Mouse (Mus musculus) liver (tissue): ENCODE measurements around the gene Pheta2.

Experiments used
- DNase-seq: peaks from one replicate; pipeline ENCODE4 v3.0.0-alpha.2; 2020; ENCODE audit warnings: mixed read lengths

The Pheta2 gene

DNA sequence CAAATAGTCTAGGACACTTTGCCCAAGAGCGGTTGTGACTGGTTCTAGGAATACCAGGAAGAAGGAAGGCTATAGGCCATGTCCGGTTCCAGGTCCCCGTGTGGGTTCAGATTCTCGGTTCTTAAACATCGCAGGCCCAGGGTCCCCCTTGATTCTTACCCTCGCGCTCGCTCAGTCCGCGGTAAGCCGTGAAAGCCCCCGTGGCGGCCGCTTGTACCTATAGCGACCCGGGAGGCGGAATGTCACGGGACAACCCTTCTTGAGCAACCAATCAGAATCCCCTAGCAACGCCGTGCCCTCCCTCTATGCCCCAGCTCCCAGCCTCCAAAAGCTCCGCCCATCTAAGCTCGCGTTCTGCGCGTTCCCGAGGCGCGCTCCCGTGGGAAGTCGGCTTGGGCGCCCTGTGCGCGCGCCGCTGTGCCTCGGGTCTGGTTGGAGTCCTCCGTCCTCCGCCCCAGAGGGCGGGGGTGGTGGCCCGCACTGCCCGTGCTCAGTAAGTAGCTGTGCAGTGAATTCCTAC is at the start of gene Pheta2, which contains the start of the genes Naga and Smdt1:
Pheta2 (plus strand) TSS at position 350 of the 520 bp plus-strand sequence.
Naga (minus strand) TSS at position 333 of the 520 bp plus-strand sequence.
Smdt1 (plus strand) TSS at position 367 of the 520 bp plus-strand sequence.
- DNase-seq = peak; percentile 99

DNA sequence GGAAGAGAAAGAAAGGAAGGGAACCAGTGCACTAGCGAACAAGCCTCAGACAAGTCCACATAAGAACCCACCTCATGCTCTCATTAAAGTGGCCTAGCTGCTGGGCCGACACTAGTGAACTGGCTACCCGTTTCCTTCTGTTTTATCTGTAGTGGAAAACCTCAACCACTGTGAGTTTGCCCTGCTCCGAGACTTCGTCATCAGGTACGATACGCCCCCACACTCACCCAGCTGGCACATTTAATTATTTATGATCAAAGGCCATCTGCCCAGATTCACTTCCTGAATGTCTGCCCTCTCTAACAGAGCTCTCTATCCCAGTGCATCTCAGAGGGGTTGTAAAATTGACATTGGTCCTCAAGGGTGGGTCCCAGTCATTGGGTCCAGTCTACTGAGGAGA is 48.5 kb upstream of the Pheta2 start:
- DNase-seq = no peak

DNA sequence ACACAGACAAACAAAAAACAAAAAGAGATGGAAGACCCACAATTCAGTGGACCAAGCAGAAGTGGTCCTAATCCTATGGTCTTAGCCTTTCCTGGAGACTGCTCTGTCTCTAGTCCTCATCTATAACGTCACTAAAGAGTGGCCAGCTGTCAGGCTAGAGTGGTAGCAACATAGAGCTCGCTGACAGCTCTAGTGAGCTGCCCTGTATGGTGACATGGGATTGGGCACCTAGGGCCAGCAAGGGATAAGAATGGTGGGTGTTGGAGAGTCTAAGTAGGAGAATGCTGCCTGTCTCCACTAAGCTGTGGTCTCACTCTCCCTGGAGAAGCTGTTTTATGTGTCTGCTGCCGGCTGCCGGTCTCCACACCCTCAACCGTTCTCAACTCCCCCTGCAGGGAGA is 45.9 kb upstream of the Pheta2 start:
- no peak for DNase-seq

DNA sequence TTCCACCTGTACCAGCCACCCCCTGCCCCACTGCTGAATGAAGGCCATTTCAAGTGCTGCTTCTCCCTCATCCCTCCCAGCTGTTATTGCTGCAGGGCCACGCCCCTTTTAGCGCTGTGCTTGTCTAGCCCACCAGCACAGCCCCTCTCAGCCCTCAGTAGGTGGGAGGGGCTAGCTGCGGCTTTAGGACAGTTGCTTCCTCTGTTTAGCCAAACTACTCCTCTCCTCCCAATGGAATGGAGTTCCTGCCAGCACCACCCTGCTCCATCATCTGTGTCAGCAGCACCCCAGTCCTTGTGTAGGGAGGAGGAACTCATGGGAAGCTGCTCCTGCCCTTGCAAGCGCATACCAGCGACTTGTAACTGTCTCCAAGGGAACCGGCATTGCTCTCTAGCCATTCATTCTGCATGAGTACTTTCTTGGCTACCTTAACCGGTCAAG is 45.5 kb upstream of the Pheta2 start:
- DNase-seq = no peak

DNA sequence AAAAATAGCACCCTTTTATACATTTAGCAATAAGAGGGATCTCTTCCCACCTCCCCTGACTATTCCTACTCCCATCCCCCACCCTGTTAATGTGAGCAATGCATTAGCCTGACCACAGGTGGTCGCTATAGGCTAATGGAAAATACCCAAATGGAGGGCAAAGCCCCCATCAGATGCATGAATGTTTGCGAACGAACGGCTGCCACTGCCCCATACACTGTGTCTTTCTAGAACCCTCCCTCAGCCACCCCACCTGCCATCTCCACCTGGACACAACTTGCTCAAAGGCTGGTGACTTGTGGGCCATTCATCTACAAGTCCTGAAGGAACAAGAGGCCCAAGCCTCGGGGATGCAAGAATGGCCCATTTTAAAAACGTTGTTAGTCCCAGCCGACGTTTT is 44.7 kb upstream of the Pheta2 start:
- DNase-seq = no peak

DNA sequence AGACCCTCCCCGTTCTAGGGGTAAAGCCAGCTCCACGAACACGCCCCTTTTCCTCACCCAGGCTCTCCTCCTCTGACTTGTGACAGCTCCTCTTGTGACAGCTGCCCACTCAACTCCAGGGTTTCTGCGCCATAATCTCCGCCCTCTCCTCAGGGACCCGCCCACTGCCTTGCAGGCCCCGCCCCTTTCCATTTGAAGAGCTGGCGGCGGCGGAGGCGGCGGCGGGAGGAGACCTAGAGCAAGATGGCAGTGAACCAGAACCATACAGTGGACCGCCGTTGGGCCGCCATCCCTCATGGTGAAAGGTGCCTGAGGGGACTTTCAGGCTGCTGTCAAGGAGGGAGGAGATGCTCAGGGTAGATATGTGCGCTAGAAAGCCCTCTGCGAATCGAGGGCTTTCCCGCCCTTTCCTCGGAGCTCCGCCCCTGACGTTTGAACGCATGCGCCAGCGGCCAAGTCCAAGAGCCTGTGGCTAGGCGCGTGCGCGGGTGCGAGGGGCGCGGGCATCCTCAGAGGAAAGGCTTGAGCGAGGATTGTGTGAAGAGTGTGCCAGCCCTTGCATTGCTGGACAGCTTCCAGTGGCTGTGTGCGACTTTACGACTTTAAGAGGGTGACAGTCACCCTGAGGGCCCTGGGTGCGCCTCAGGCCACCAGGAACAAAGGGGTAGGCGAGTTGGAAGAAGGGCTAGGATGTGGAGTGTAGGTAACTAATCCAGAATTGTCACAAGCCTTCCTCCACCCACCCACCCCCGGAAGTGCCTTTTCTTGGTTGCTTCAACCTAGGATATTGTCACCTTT is 39.8 kb upstream of the Pheta2 start, which contains the start of gene Wbp2nl:
Wbp2nl (plus strand) TSS at position 191 of the 798 bp plus-strand sequence.
- DNase-seq = peak; percentile 59

DNA sequence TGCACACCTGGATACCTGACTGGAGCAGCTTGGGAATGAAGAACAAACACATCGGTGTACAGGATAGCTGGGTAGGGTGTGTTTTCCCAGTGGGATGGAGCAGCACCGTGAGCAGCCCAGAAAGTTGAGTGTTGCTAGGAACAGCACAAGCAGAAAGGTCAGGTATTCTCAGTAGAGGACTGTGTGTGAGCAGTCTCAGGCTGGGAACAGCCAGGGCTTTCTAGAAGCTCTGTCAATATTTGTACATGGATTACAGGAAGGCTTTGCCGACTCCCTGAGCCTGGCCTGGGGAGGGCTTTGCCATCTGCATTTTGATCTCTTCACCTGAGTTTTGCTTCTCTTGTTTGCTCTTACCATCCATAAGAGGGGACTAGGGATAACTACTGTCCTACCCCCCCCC is 31.6 kb upstream of the Pheta2 start:
- DNase-seq = no peak

DNA sequence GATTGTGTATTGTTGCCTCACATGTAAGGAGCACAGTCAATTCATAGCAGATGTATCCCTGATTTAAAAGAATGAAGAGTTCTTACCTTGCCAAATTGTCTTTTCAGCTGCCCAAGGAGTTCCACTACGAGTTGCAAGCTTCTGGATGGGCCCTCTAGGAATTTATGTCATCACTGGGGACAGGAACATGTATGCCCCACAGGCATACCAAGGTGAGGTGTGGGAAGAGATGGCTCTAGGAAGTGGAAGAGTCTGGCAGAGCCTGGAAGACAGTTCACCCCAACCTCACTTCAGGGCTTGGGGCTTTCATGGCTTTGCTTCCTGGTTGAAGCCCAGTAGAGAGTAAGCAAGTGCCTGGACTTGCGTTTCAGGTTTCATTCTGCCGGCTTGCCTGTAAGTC is 30.3 kb upstream of the Pheta2 start:
- no peak for DNase-seq

DNA sequence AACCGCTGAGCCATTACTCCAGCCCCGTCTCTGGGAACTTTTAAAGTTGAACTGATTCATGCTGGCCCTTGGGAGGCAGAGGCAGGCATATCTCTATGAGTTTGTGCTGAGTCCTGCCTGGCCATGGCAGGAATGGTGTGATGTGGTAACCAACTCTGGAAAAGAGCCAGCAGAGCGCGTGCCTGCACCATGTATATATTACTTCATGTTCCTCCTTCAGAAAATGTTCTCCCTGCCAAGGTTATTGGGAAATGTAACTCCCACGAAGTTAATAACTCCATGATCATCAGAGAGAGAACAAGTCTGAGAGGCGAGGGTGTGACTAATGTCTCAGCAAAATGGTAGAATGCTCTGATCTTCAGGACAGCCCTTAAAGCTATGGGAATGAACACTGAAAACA is 20.9 kb upstream of the Pheta2 start:
- DNase-seq = no peak

DNA sequence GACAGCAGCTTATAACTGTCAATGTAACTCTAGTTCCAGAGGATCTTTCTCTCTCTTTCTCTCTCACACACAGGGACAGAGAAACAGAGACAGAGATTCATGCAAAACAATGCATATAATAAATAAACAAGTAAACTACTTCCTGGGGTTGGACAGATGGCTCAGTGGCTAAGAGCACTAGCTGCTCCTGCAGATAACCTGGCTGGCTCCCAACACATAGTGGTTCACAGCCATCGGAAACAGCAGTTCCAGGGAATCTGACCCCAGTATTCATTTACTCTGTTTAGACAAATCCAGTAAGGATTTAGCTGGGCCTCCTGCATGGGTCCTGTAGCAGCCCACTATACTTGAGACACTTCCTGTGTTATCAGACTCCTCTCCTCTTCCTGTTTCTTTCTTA is 19.1 kb upstream of the Pheta2 start:
- DNase-seq = no peak

DNA sequence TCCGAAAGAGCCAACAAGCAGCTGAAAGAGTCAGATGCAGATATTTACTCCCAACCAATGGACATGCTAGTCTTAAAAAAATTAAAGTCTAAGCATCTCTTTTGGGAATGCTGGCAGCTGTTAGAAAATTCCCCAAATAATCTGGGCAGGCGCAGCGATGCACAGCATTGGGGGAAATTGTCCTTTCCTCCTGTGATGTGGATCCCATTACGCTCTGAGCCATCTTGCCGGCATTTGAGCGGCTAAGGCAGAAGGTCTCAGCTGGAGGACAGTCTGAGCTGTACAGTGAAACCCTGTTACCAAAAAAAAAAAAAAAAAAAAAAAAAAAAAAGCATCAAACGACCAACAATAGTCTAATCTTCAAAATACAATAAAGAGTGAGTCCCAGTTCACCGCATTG is 16.5 kb upstream of the Pheta2 start:
- DNase-seq = no peak

DNA sequence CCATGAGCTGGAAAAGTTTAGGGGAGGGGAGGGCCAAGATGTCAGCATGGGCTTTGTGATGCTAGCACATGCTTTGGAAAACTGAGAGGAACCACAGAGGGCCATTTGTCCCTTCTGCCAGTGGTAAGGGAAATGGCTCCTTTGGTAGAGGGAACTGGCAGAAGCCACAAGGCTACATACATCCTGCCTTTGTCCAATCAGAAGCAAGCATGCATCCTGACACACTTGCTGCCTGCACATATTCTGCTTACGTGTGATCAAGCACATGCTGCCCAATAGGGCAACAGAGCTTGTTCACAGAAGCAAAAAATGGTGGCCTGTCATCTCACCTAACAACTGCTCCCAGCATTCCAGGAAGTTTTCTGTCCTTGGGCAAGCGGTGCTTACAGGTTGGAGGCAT is 13.4 kb upstream of the Pheta2 start:
- no peak for DNase-seq

DNA sequence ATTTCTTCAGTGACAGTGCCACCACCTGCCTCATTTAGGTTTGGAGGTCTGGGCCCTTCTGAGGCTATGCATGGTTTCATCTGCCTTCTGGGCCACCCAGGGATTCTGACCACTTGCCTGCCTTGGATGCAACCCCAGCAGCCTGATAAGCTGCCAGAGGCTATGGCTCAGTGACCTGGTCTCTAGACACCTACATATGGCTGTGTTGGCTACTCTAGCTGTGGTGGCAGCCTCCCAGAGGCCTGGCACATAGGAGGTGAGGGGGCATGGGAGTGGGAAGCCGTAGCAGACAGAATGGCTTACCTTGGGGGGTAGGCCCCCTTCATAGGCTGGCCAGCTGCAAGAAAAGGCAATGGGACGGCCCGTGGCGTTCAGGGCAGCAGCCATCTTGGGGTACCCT is 3.5 kb upstream of the Pheta2 start:
- DNase-seq = no peak

DNA sequence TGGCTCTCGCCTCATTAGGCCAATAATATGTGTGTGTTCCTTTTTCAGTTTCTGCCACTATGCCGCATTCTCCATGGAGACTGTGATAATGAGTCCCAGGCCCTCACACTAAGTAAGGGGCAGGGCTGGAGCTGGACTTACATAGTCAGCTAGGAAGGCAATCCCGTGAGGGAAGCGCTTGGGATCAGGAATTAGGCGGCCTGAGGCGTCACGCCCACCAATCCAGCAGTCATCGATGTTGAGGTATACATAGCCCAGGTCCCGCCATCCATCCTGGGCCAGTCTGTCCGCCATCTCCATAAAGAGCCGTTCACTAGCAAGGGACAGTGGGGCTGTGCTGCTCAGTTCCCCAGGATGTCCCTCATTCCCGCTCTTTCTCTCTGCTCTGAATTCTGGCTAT is 2.1 kb upstream of the Pheta2 start:
- DNase-seq = no peak

DNA sequence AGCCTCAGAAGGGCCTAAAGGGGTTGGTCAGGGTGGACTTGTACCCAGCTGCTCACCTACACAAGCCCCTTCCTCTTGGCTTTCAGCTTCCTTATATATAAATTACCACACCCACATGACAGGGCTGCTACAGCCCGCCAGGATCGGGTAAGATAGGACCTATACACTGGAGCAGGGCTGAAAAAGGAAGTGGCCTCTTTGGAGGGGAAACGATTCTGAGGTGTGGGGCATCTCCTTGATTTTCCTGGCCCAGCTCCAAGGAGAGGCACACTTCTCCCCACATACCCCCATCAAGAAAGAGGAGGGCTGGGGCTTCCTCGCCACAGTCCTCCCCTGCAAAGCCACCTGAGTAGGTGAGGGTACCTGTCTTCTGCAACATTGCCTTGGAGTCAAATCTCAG is 867 bp upstream of the Pheta2 start:
- DNase-seq = peak; percentile 63

DNA sequence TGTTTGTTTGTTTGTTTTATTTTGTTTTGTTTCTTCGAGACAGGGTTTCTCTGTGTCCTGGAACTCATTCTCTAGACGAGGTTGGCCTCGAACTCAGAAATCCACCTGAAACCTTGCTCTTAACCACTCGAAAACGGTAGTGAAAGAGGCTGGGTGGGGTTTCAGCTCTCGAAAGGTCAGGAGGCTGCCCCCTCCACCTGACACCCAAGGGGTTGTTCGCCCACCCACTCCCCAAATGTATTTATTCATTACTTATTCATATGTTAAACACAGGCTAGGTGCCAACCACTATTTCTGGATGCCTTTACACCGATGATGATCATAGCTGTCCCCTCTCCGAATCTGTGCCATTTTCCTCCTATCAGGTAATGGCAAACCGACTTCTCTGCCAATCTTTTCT is 408 bp downstream of the Pheta2 start:
- no peak for DNase-seq

DNA sequence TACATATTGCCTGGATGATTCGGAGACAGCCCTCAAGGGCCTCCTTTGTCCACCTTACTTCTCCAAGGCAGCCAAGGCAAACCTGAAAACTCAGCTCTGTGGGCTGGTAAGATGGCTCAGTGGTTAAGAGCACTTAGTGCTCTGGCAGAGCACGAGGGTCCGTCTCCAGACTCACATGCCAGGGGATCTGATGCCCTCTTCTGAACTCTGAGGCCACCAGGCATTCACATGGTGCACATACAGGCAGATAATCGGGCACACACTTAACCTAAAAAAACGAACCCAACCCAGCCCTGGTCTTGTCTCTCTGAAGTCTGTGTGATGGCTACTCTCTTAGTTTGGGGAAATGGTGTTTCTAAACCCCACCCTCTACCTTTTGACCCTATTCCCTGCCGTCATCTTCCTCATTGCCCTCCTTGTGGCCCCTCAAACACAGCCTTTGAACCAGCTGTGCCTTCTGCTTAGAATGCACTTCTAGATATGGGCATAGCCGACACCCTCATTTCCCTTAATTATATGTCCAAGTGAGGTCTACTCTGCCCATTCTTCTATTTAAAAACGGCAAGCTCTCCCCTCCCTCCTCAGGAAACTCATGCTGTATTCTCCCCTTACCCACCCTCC is 1.0 kb downstream of the Pheta2 start:
- peak; percentile 38 for DNase-seq

DNA sequence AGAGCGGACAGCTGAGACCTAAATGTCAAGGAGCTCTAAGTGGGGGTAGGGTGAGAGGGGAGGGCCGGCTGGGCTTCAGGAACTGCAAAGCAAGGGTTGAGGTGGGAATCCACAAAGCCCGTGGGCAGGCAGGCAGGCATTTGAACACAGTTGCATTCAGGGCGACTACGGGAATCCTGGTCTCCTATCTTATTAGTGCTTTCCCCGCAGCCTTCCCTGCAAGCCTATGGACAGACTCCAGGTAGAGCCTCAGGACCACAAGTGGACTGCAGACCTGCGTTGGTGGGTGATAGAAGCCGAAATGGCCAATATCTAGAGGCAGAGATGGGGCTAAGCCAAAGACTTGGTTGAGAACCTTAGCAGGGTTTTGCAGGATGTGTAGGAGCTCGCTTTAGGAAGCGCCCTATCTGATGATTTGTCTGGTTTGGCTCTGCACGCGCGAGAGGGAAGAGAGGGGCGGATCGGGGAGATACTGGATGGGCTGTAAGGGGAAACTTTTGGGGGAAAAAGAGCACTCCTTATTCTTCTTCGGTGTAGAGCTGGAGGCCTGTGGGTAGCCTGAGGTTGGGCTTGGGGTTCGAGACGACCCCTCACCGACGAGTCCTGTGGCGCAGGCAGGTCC is 1.8 kb downstream of the Pheta2 start:
- peak; percentile 80 for DNase-seq

DNA sequence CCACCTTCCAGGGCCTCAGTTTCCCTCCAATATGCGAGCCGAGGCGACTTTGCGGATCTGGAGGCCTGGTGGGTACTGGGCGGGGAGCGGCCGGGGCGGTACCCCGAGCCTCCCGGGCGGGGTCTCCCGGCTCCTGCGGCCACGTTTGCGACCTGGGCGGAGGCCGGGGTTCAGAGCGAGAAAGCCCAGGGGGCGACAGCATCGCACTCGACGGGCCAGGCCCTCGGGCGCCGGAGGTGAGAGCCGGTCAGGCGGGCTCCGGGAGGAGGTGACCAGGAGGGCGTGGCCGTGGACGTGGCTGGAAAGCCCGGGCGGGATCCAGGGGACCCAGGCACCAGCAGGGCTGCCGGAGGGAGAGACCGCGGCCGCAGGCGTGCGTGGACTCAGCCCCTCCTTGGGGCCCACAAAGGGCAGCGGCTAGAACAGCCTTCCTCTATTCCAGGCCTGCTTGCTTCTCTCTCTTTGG is 2.3 kb downstream of the Pheta2 start:
- DNase-seq = peak; percentile 91

DNA sequence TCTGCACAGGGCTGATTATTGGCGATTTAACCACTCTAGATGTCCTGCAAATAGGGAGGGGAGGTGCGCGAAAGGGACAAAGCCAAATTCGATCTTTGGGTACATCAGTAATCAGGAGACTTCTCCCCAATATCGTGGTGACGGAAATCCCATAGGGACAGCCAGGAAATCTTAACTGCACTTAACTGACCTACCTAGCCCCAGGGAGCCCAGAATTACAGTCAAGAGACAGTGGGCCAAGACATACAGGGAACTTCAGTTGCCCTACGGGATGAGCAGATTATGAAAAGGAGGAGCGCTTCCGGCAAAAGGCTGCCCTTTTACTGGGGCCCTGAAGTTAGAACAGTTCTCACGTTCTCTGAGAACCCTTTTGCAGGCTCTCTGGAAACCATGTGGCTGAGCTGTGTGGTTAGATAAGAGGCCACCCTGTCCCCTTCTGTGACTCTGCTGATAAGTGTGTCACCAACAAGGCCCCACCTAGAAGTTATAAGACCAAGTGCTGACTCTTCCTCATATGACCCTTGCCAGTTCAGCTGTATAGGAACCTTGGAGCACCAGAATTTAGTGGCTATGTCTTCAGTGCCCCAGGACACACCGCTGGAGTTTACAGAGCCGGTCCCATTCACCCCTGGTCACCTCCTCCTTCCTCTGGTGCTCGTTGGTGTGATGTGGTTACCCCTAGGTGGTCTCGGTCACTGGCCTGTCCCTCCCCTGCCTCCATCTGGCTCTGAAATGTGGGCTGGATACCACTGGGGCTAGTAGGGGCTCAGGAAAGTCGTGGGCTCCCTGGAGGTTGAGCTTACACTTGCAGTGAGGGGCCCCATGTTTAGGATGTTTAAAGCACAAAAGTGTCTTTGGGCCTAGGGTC is 3.2 kb downstream of the Pheta2 start:
- peak; percentile 88 for DNase-seq

DNA sequence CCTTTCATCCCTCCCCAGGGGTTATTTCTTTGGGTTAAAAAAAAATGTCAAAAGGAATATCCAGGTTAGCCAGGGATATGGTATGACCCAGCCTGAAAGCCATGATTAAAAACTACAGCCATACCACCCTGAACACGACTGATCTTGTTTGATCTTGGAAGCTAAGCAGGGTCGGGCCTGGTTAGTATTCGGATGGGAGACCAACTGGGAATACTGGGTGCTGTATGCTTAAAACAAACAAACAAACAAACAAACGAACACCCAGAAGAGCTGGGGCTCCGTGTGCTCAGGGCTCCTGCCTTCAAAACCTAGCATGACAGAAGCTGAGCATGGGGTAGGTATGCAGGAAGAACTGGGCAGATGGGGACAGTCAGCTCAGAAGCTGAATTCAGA is 3.8 kb downstream of the Pheta2 start:
- DNase-seq = no peak
